In genomic region chr4:135963457-135964193, GRCm38 (mm10) we compare ENCODE assay signal across 8 mouse cellular contexts. TPM values are rescaled to one million over a fixed set of nuclear protein-coding genes. Genes with fewer than 3 reads are reported as not detected.
A peak's percentile ranks its signal among the peaks of the same experiment; 100 is the strongest.
DNase-seq lines count a peak whose midpoint lies in the region; ATAC-seq and TF ChIP-seq lines count a peak whose summit lies in the region.

Gene Gale, plus strand, starts transcription at chr4:135963727.

- peaks cover 57% of the 10 kb centered on the region for H3K36me3 ChIP-seq in forebrain, postnatal 0 days (ENCODE audit: insufficient read depth)
- H3K36me3 ChIP-seq in lung, postnatal 0 days (ENCODE audit: insufficient read depth, low read length) = peaks cover 20% of the 10 kb centered on the region

- H3K4me2 ChIP-seq in forebrain, postnatal 0 days (ENCODE audit: low read depth) = peak within 1 kb of the TSS; percentile 92
- H3K4me2 ChIP-seq in lung, postnatal 0 days (replicated peaks; ENCODE audit: low read depth, low read length) = peak within 1 kb of the TSS; percentile 98

- peak; percentile 94 for DNase-seq in MEL-GATA-1-ER (ENCODE audit: extremely low read depth, low read depth)
- DNase-seq in cerebellum, adult 2 months = peak; percentile 96
- DNase-seq in forebrain, postnatal 0 days = peak; percentile 97
- DNase-seq in heart, postnatal 4 days = peak; percentile 94
- peak; percentile 95 for DNase-seq in layer of hippocampus, adult 9-11 months
- DNase-seq in lung, postnatal 0 days (ENCODE audit: low spot score) = peak; percentile 98
- peak; percentile 83 for DNase-seq in ovary, postnatal 14 days (ENCODE audit: low spot score)
- DNase-seq in thymus, postnatal 14 days = peak; percentile 96

- peak; percentile 94 for TF ChIP-seq POLR2A in cerebellum, adult 2 months (IDR thresholded peaks at IDR 0.05; ENCODE audit: borderline replicate concordance, insufficient read depth, low read length)

- H3K9ac ChIP-seq in forebrain, postnatal 0 days = peak within 1 kb of the TSS; percentile 84
- H3K9ac ChIP-seq in lung, postnatal 0 days (replicated peaks; ENCODE audit: low read depth) = peak within 1 kb of the TSS; percentile 78

- H3K9me3 ChIP-seq in forebrain, postnatal 0 days (ENCODE audit: low read length) = no peaks in the 10 kb centered on the region
- H3K9me3 ChIP-seq in lung, postnatal 0 days (ENCODE audit: low read length) = no peaks in the 10 kb centered on the region

- TF ChIP-seq CTCF in cerebellum, adult 2 months (IDR thresholded peaks at IDR 0.05; ENCODE audit: borderline replicate concordance, insufficient read depth, low read depth, low read length) = no peak
- no peak for TF ChIP-seq CTCF in forebrain, postnatal 0 days (IDR thresholded peaks at IDR 0.05; ENCODE audit: low read depth)
- no peak for TF ChIP-seq CTCF in lung, postnatal 0 days (IDR thresholded peaks at IDR 0.05)

- under 1% methylated on average over 56 of the region's 56 CpGs for WGBS in cerebellum, adult 2 months
- WGBS in forebrain, postnatal 0 days = under 1% methylated on average over 56 of the region's 56 CpGs
- 0% methylated on average over 56 of the region's 56 CpGs for WGBS in lung, postnatal 0 days

- peak; percentile 97 for ATAC-seq in forebrain, postnatal 0 days
- peak; percentile 93 for ATAC-seq in lung, postnatal 0 days

- H3K27ac ChIP-seq in cerebellum, adult 2 months (ENCODE audit: insufficient read depth, low read length) = peak within 1 kb of the TSS; percentile 91
- H3K27ac ChIP-seq in forebrain, postnatal 0 days (ENCODE audit: low read depth, low read length) = peak within 1 kb of the TSS; percentile 89
- H3K27ac ChIP-seq in lung, postnatal 0 days (ENCODE audit: low read length) = peak within 1 kb of the TSS; percentile 97

- H3K4me1 ChIP-seq in cerebellum, adult 2 months (ENCODE audit: control insufficient read depth, insufficient read depth, low read length) = peaks cover 6% of the 10 kb centered on the region; the same call in 1 of the 2 replicates
- peaks cover 6% of the 10 kb centered on the region; the same call in 1 of the 2 replicates for H3K4me1 ChIP-seq in forebrain, postnatal 0 days (ENCODE audit: insufficient read depth)
- H3K4me1 ChIP-seq in lung, postnatal 0 days (ENCODE audit: insufficient read depth, low read depth, low read length) = no peaks in the 10 kb centered on the region

- TF ChIP-seq EP300 in lung, postnatal 0 days (IDR thresholded peaks at IDR 0.05) = peak; percentile 83

- H3K27me3 ChIP-seq in cerebellum, adult 2 months (ENCODE audit: control insufficient read depth, insufficient read depth, low read length) = no peaks in the 10 kb centered on the region
- H3K27me3 ChIP-seq in forebrain, postnatal 0 days (ENCODE audit: insufficient read depth, low read length) = no peaks in the 10 kb centered on the region
- H3K27me3 ChIP-seq in lung, postnatal 0 days (replicated peaks; ENCODE audit: insufficient read depth, low read length) = no peaks in the 10 kb centered on the region

- H3K4me3 ChIP-seq in cerebellum, adult 2 months (replicated peaks; ENCODE audit: insufficient read depth, low read depth, low read length) = peak within 1 kb of the TSS; percentile 89
- H3K4me3 ChIP-seq in forebrain, postnatal 0 days (ENCODE audit: low read depth, low read length) = peak within 1 kb of the TSS; percentile 69
- peak within 1 kb of the TSS; percentile 66 for H3K4me3 ChIP-seq in lung, postnatal 0 days (ENCODE audit: low read depth, low read length)

RNA-seq across cellular contexts. Expression of gene Gale, which starts in this region (rescaled TPM):
- polyA plus RNA-seq in cerebellum, adult 2 months (2012; rRNA removed) = 39.6 and 42.9 TPM in 2 replicates
- 32.1 and 42.4 TPM in 2 replicates for total RNA-seq in forebrain, postnatal 0 days (2014; rRNA removed)
- 30.7 and 34.4 TPM in 2 replicates for polyA plus RNA-seq in forebrain, postnatal 0 days (2015; fragmentation: Nextera tagmentation; extraction: Ambion mirVana)
- total RNA-seq in heart, postnatal 4 days (2021) = 1 to 10 TPM; 7.6 to 9.8 TPM
- 37.0 and 40.5 TPM in 2 replicates for polyA plus RNA-seq in lung, postnatal 0 days (2015; fragmentation: Nextera tagmentation; extraction: Ambion mirVana)

Comparison
In these comparisons a context has a peak if more than half of its experiments do, and no peak if none do; other contexts are left out.
1. Peak in every context shown above with its lines: DNase-seq, ATAC-seq, H3K4me3 ChIP-seq and H3K27ac ChIP-seq.